Mouse (Mus musculus): ENCODE measurements at regions not wholly inside any gene's neighbourhood (a gene's known extent, or its start where the extent isn't known, plus 50 kb on each side); places are given as distances from the start of the nearest gene placed in this dataset.
A peak's percentile ranks its signal among the peaks of the same experiment; 100 is the strongest.

DNA sequence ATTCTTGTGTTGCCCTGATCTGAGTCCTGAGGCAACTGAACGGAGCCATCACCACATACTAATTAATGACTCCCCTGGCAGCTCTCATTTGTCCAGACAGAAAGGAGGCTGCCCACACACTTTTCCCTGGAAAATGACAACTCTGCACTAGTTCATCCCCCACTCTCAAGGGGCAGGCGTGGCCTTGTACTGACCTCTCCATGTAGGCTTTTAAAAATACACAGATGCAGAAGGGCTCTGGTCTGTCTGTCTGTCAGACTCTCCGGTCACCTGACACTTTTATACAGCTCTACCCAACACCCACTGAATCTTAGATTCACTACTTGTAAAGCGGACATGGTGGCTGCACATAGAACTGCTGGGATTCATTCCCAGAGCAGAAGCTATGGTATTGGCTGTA lies 165.5 kb upstream of the Map3k1 start:
- H3K9ac ChIP-seq (replicated peaks; ENCODE audit: low read length, poor library complexity, severe bottlenecking) = no peak overlapping the region
- WGBS = 83% methylated on average over 4 of the region's 4 CpGs
- H3K9me3 ChIP-seq (ENCODE audit: low read length) = no peaks in the 10 kb centered on the region
- 0 out of 2 replicates have a peak, but pooled peaks cover 5% of the 10 kb centered on the region for H3K4me1 ChIP-seq (ENCODE audit: insufficient read depth, low read length)
- no peaks in the 10 kb centered on the region for H3K27me3 ChIP-seq (ENCODE audit: insufficient read depth, low read length)
- no peak for DNase-seq (ENCODE audit: low spot score)
- no peak overlapping the region for H3K27ac ChIP-seq (ENCODE audit: low read depth, low read length)
- H3K36me3 ChIP-seq (ENCODE audit: insufficient read depth, low read length) = no peaks in the 10 kb centered on the region
- no peak overlapping the region for H3K4me3 ChIP-seq (ENCODE audit: low read depth, low read length)
- ATAC-seq (ENCODE audit: low FRiP score) = no peak
- no peak for TF ChIP-seq CTCF (IDR thresholded peaks at IDR 0.05)
- no peak overlapping the region for H3K4me2 ChIP-seq (ENCODE audit: low read depth, low read length, poor library complexity, severe bottlenecking)

DNA sequence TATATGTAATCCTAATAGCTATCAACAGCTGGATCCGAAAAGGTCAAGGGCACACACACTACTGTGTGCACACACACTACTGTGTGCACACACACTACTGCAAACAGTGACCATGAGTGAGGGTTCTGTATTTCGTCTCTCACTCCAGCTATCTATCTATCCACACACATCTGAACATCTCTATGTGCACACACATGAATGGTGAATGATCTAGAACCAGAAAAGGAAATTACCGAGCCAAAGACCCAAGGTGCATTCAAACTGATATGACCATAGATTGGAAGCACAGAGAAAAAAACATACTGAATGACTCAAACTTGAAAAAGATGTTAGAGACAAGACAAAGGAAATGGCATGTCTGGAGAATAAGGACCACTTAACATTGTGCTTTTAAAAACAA lies 166.8 kb upstream of the Map3k1 start:
- no peak for DNase-seq (ENCODE audit: low spot score)
- H3K9ac ChIP-seq (replicated peaks; ENCODE audit: low read length, poor library complexity, severe bottlenecking) = no peak overlapping the region
- no peaks in the 10 kb centered on the region for H3K36me3 ChIP-seq (ENCODE audit: insufficient read depth, low read length)
- no peaks in the 10 kb centered on the region for H3K27me3 ChIP-seq (ENCODE audit: insufficient read depth, low read length)
- no peak overlapping the region for H3K4me3 ChIP-seq (ENCODE audit: low read depth, low read length)
- H3K9me3 ChIP-seq (ENCODE audit: low read length) = no peaks in the 10 kb centered on the region
- 90% methylated on average over 3 of the region's 3 CpGs for WGBS
- ATAC-seq (ENCODE audit: low FRiP score) = no peak
- H3K4me2 ChIP-seq (ENCODE audit: low read depth, low read length, poor library complexity, severe bottlenecking) = no peak overlapping the region
- H3K27ac ChIP-seq (ENCODE audit: low read depth, low read length) = no peak overlapping the region
- 0 out of 2 replicates have a peak, but pooled peaks cover 8% of the 10 kb centered on the region for H3K4me1 ChIP-seq (ENCODE audit: insufficient read depth, low read length)
- TF ChIP-seq CTCF (IDR thresholded peaks at IDR 0.05) = no peak

DNA sequence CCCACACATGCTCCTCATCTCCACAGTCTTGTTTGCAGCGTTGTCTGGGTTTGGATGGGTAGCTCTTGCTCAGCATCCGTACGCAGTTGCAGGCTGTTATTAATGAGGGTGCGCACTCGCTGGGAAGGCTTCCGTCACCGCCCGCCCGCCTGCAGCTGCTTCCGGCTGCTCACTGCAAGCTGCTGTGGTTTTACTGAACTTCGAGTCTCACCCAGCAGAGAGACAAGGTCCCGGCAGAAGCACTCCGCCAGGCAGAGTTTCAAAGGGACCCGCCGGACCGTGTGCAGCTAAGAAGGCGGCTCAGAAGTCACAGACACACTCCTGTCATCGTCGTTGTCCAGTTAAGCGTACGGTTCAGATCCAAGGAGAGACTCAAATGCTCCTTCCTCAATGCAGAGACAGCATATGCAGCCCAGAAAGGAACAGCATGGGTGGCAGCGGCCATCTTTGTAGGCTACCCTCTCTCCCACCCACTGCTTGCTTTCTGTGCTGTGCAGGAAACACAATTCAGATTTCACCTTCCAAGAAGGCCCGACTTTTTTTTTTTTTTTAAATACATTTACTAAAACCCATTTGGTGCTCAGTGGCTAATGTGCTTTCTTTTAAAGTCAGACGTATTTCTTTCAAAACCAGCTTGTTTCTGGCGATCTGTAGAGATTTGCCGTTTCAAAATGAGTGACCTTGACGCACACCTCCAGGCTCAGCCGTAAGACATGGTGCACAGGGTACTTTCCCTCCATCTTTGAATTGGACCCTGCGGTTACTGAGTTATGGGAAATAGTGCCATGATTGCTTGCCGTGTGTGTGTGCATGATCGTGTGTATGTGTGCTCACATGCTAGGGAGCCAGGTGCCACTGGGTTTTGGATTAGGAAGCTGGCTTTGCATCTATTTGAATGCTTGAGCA lies 169.2 kb upstream of the Map3k1 start:
- Histone ChIP-seq H3K4me3 (ENCODE audit: low read depth, low read length) (no peak overlapping the region), H3K4me2 (ENCODE audit: low read depth, low read length, poor library complexity, severe bottlenecking) (no peak overlapping the region), H3K4me1 (ENCODE audit: insufficient read depth, low read length) (0 out of 2 replicates have a peak, but pooled peaks cover 8% of the 10 kb centered on the region), H3K27me3 (ENCODE audit: insufficient read depth, low read length) (no peaks in the 10 kb centered on the region), H3K27ac (ENCODE audit: low read depth, low read length) (no peak overlapping the region), H3K9me3 (ENCODE audit: low read length) (no peaks in the 10 kb centered on the region), H3K36me3 (ENCODE audit: insufficient read depth, low read length) (no peaks in the 10 kb centered on the region), H3K9ac (replicated peaks; ENCODE audit: low read length, poor library complexity, severe bottlenecking) (no peak overlapping the region)
- WGBS = 80% methylated on average over 31 of the region's 31 CpGs
- ATAC-seq (ENCODE audit: low FRiP score) (no peak), DNase-seq (ENCODE audit: low spot score) (no peak)
- no peak for TF ChIP-seq CTCF (IDR thresholded peaks at IDR 0.05)

DNA sequence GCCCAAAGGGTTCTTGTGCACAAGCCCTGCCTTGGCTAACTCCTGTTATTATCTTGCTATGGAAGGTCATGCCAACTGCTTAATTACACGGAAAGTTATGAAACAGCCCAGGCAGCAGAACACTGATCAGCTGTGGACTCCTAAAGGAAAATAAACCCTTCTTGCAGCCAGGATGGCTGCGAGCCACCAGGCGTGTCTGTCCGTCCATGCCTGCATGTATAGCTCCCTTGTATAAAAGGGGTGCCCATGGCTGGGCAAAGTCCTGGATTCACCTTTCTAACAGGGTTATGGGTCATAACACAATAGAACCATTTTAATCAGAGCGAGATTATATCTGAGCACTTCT lies 169.9 kb upstream of the Map3k1 start:
- H3K27ac ChIP-seq (ENCODE audit: low read depth, low read length) = no peak overlapping the region

DNA sequence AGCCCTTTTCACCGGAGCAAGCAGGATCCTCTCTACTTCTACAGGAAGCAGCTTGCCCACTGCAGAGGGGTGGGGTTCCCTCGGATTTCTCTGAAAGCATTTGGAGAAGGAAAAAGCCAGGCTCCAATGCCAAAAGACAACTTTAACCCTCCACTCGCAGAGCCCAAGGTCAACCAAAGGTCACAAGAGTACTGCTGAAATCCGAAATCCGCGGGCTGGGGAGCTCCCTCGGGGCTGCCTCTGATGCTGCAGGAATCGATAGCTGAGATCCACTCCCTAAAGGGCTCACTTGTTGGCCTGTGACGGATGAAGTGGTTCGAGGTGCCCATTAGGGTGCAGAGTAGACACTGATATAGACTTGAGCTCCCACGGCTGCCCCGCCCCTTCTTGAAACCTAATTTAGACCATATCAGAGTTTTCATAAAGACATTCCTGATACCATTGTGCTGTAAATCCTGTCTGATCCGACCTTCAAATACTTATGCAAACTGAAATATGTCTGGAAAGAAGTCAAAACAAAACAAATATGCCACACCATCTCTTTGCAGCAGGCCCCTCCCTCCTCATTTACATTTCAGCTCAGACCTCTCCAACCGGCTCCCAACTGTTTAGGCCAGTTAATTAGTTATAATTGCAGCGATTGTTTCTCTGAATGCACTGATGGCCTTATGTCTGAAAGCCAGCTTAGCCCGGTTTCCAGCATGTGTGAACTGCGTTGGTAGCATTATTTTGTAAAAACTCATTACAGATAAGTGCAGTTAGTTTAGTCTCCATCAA lies 170.8 kb upstream of the Map3k1 start:
- 46% methylated on average over 17 of the region's 17 CpGs for whole genome bisulfite sequencing
- ATAC-seq (ENCODE audit: low FRiP score) (no peak), DNase-seq (ENCODE audit: low spot score) (no peak)
- no peak overlapping the region for H3K4me2 ChIP-seq (ENCODE audit: low read depth, low read length, poor library complexity, severe bottlenecking)
- H3K27ac ChIP-seq (ENCODE audit: low read depth, low read length) = no peak overlapping the region
- peaks cover 16% of the 10 kb centered on the region for H3K4me1 ChIP-seq (ENCODE audit: insufficient read depth, low read length)
- H3K4me3 ChIP-seq (ENCODE audit: low read depth, low read length) = no peak overlapping the region
- TF ChIP-seq CTCF (IDR thresholded peaks at IDR 0.05) = no peak
- H3K9me3 ChIP-seq (ENCODE audit: low read length) = no peaks in the 10 kb centered on the region
- no peak overlapping the region for H3K9ac ChIP-seq (replicated peaks; ENCODE audit: low read length, poor library complexity, severe bottlenecking)
- H3K36me3 ChIP-seq (ENCODE audit: insufficient read depth, low read length) = no peaks in the 10 kb centered on the region
- H3K27me3 ChIP-seq (ENCODE audit: insufficient read depth, low read length) = no peaks in the 10 kb centered on the region

More for the DNA sequence above, 169.9 kb upstream of the Map3k1 start:
- DNase-seq (ENCODE audit: low spot score) (peak; percentile 74), ATAC-seq (ENCODE audit: low FRiP score) (no peak)
- H3K9me3 ChIP-seq (ENCODE audit: low read length) = no peaks in the 10 kb centered on the region
- no peak overlapping the region for H3K4me2 ChIP-seq (ENCODE audit: low read depth, low read length, poor library complexity, severe bottlenecking)
- 66% methylated on average over 5 of the region's 5 CpGs for WGBS
- TF ChIP-seq CTCF (IDR thresholded peaks at IDR 0.05) = no peak
- 0 out of 2 replicates have a peak, but pooled peaks cover 8% of the 10 kb centered on the region for H3K4me1 ChIP-seq (ENCODE audit: insufficient read depth, low read length)
- H3K9ac ChIP-seq (replicated peaks; ENCODE audit: low read length, poor library complexity, severe bottlenecking) = no peak overlapping the region
- H3K4me3 ChIP-seq (ENCODE audit: low read depth, low read length) = no peak overlapping the region
- no peaks in the 10 kb centered on the region for H3K36me3 ChIP-seq (ENCODE audit: insufficient read depth, low read length)
- no peaks in the 10 kb centered on the region for H3K27me3 ChIP-seq (ENCODE audit: insufficient read depth, low read length)

DNA sequence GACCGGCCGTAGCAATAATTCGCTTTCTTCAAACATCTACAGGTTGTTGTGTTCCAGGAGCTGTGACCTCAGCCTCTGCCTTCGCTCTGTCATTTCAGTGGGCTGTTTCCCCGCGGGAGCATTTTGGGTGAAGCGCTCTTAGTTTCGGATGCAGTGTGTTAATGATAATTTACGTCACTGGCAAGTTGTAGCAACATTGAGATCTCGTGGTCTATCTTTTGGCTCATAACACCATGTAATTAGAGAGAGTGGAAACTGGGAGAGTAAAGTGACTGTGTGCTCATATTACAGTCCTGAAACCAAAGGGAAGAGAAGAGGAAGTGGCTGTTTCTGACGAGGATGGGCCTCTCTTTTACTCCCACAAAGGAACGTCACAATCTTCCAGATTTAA lies 171.4 kb upstream of the Map3k1 start:
- no peak overlapping the region for H3K4me3 ChIP-seq (ENCODE audit: low read depth, low read length)
- WGBS = 82% methylated on average over 12 of the region's 12 CpGs
- no peaks in the 10 kb centered on the region for H3K27me3 ChIP-seq (ENCODE audit: insufficient read depth, low read length)
- no peak overlapping the region for H3K4me2 ChIP-seq (ENCODE audit: low read depth, low read length, poor library complexity, severe bottlenecking)
- no peak for DNase-seq (ENCODE audit: low spot score)
- no peak overlapping the region for H3K27ac ChIP-seq (ENCODE audit: low read depth, low read length)
- ATAC-seq (ENCODE audit: low FRiP score) = no peak
- no peak for TF ChIP-seq CTCF (IDR thresholded peaks at IDR 0.05)
- H3K9ac ChIP-seq (replicated peaks; ENCODE audit: low read length, poor library complexity, severe bottlenecking) = no peak overlapping the region
- H3K9me3 ChIP-seq (ENCODE audit: low read length) = no peaks in the 10 kb centered on the region
- H3K4me1 ChIP-seq (ENCODE audit: insufficient read depth, low read length) = peaks cover 16% of the 10 kb centered on the region
- no peaks in the 10 kb centered on the region for H3K36me3 ChIP-seq (ENCODE audit: insufficient read depth, low read length)
